Comparison of ENCODE assay signal across 9 mouse cellular contexts in genomic region chr11:11873023-11873908, GRCm38 (mm10). TPM values are rescaled to one million over a fixed set of nuclear protein-coding genes. Genes with fewer than 3 reads are reported as not detected.
DNase-seq lines count a peak whose midpoint lies in the region; ATAC-seq lines count a peak whose summit lies in the region.
"Had no signal": no experiment of that assay in that cellular context is flagged by ENCODE, and none has a peak within 500 bp of the region (broad histone marks: within the 10 kb centered on the region; RNA-seq: fewer than 3 reads in every experiment).

No protein-coding gene starts in this region.

- H3K27me3 ChIP-seq in embryonic facial prominence, embryonic 11.5 days (ENCODE audit: control insufficient read depth, insufficient read depth, low read length): no peaks in the 10 kb centered on the region
- no peaks in the 10 kb centered on the region for H3K27me3 ChIP-seq in intestine, embryonic 16.5 days (replicated peaks; ENCODE audit: control insufficient read depth, insufficient read depth, low read length)
- no peaks in the 10 kb centered on the region for H3K27me3 ChIP-seq in stomach, embryonic 14.5 days (ENCODE audit: control insufficient read depth, insufficient read depth, low read length)

- no peak overlapping the region for H3K4me2 ChIP-seq in embryonic facial prominence, embryonic 11.5 days (ENCODE audit: low read depth, low read length)
- no peak overlapping the region for H3K4me2 ChIP-seq in intestine, embryonic 16.5 days (ENCODE audit: low read depth, low read length)
- no peak overlapping the region for H3K4me2 ChIP-seq in stomach, embryonic 14.5 days (replicated peaks; ENCODE audit: low read depth, low read length)

- 45% methylated on average over 20 of the region's 20 CpGs for WGBS in embryonic facial prominence, embryonic 11.5 days
- WGBS in intestine, embryonic 16.5 days: 59% methylated on average over 20 of the region's 20 CpGs
- 41% methylated on average over 20 of the region's 20 CpGs for WGBS in stomach, embryonic 14.5 days

- no peaks in the 10 kb centered on the region for H3K9me3 ChIP-seq in embryonic facial prominence, embryonic 11.5 days (replicated peaks; ENCODE audit: control insufficient read depth, low read length)
- H3K9me3 ChIP-seq in intestine, embryonic 16.5 days (ENCODE audit: control insufficient read depth, low read length): no peaks in the 10 kb centered on the region
- no peaks in the 10 kb centered on the region for H3K9me3 ChIP-seq in stomach, embryonic 14.5 days (ENCODE audit: control insufficient read depth, low read depth, low read length)

- peak; percentile 35 for DNase-seq in kidney, postnatal 10 days
- no peak for DNase-seq in kidney, postnatal 14 days
- peak; percentile 70 for DNase-seq in embryonic facial prominence, embryonic 11.5 days (ENCODE audit: low spot score)
- peak; percentile 70 to 77 for DNase-seq in heart, adult 18-20 months
- no peak for DNase-seq in frontal cortex, adult 2 months (ENCODE audit: extremely low spot score in 1 of 2, low spot score in 1 of 2)

- no peaks in the 10 kb centered on the region for H3K36me3 ChIP-seq in embryonic facial prominence, embryonic 11.5 days (replicated peaks; ENCODE audit: control insufficient read depth, insufficient read depth, low read depth, low read length)
- H3K36me3 ChIP-seq in intestine, embryonic 16.5 days (ENCODE audit: control insufficient read depth, insufficient read depth, low read length): no peaks in the 10 kb centered on the region
- no peaks in the 10 kb centered on the region for H3K36me3 ChIP-seq in stomach, embryonic 14.5 days (ENCODE audit: control insufficient read depth, insufficient read depth, low read length)

- ATAC-seq in embryonic facial prominence, embryonic 11.5 days (replicated peaks; ENCODE audit: insufficient number of reproducible peaks, low FRiP score, low TSS enrichment, low read depth): no peak; the same call in 1 of the 2 replicates
- peak; percentile 68 for ATAC-seq in intestine, embryonic 16.5 days
- no peak for ATAC-seq in stomach, embryonic 14.5 days (ENCODE audit: insufficient number of reproducible peaks, insufficient read depth, low FRiP score, low read depth)
- no peak for ATAC-seq in megakaryocyte progenitor cell, adult 5-6 weeks (replicated peaks; ENCODE audit: poor library complexity)

- peak overlapping the region; percentile 77 for H3K27ac ChIP-seq in embryonic facial prominence, embryonic 11.5 days (replicated peaks; ENCODE audit: low read depth, low read length)
- H3K27ac ChIP-seq in intestine, embryonic 16.5 days (ENCODE audit: low read length): peak overlapping the region; percentile 78
- H3K27ac ChIP-seq in stomach, embryonic 14.5 days (ENCODE audit: low read length): peak overlapping the region; percentile 92

- H3K4me3 ChIP-seq in embryonic facial prominence, embryonic 11.5 days (ENCODE audit: low read depth, low read length): no peak overlapping the region
- H3K4me3 ChIP-seq in intestine, embryonic 16.5 days (ENCODE audit: low read length): no peak overlapping the region
- H3K4me3 ChIP-seq in stomach, embryonic 14.5 days (ENCODE audit: low read depth, low read length): no peak overlapping the region
- H3K4me3 ChIP-seq: erythroblast, embryonic 14.5 days had no signal

- peak overlapping the region; percentile 46; the same call in 1 of the 2 replicates for H3K9ac ChIP-seq in embryonic facial prominence, embryonic 11.5 days (replicated peaks; ENCODE audit: low read length)
- H3K9ac ChIP-seq in intestine, embryonic 16.5 days (ENCODE audit: low read depth, low read length): peak overlapping the region; percentile 24
- H3K9ac ChIP-seq in stomach, embryonic 14.5 days (replicated peaks; ENCODE audit: low read depth, low read length): no peak overlapping the region

- H3K4me1 ChIP-seq in embryonic facial prominence, embryonic 11.5 days (ENCODE audit: control insufficient read depth, insufficient read depth, low read length): peaks cover 3% of the 10 kb centered on the region
- H3K4me1 ChIP-seq in intestine, embryonic 16.5 days (ENCODE audit: control insufficient read depth, insufficient read depth, low read length): peaks cover 23% of the 10 kb centered on the region
- H3K4me1 ChIP-seq in stomach, embryonic 14.5 days (ENCODE audit: control insufficient read depth, insufficient read depth, low read length): peaks cover 34% of the 10 kb centered on the region; the same call in 1 of the 2 replicates

RNA-seq across cellular contexts. Expression of gene Ddc, which starts 24.7 kb away (rescaled TPM):
- polyA plus RNA-seq in embryonic facial prominence, embryonic 11.5 days (2014; fragmentation: Nextera tagmentation; extraction: Ambion mirVana): 9.6 and 10.4 TPM in 2 replicates
- total RNA-seq in heart, adult 18-20 months (2021): 1 to 10 TPM; 1.3 to 1.9 TPM
- 44.0 and 44.7 TPM in 2 replicates for polyA plus RNA-seq in intestine, embryonic 16.5 days (2015; fragmentation: Nextera tagmentation; extraction: Ambion mirVana)
- 36.7 and 47.2 TPM in 2 replicates for polyA plus RNA-seq in stomach, embryonic 14.5 days (2014; fragmentation: Nextera tagmentation; extraction: Ambion mirVana)
- total RNA-seq in megakaryocyte progenitor cell, adult 5-6 weeks (2015): not detected in 2 replicates
- not detected in 2 replicates for total RNA-seq in megakaryocyte progenitor cell, adult 5-6 weeks (2017)
- polyA plus RNA-seq in frontal cortex, adult 2 months (2012; rRNA removed): 8.3 and 9.4 TPM in 2 replicates

Comparison
In these comparisons a context has a peak if more than half of its experiments do, and no peak if none do; other contexts are left out.
1. DNase-seq: peak in kidney, postnatal 10 days (single experiment), embryonic facial prominence, embryonic 11.5 days (single experiment) and heart, adult 18-20 months (2 of 2); none in kidney, postnatal 14 days (single experiment) and frontal cortex, adult 2 months (0 of 2).
2. Peak in every context shown above with its lines, with median percentiles within 50 percentile points of each other: H3K27ac ChIP-seq.